Mouse (Mus musculus) forebrain, postnatal 0 days (tissue): Measurements from ENCODE around the gene Mvd. TPM values are rescaled to one million over a fixed set of nuclear protein-coding genes. Genes with fewer than 3 reads are reported as not detected.

ENCODE experiments used
- ATAC-seq: fragments of 200-750 bp; cut with Nextera tagmentation; 2 replicates; pipeline ENCODE4 v1.8.0; 2017; ENCODE audit warnings: mild to moderate bottlenecking, moderate library complexity
- DNase-seq: peaks from one replicate; pipeline ENCODE4 v3.0.0-alpha.2; 2015
- H3K27ac ChIP-seq: fragments of 300-500 bp; sonication (generic); 2 replicates; pipeline ENCODE4 v1.5.1; 2014; ENCODE audit warnings: low read depth, mild to moderate bottlenecking, antibody characterized with exemption, low read length, moderate library complexity, mixed read lengths
- H3K27me3 ChIP-seq: fragments of 300-500 bp; sonication (generic); 2 replicates; pipeline ENCODE4 v1.6.1; 2014; ENCODE audit warnings: mild to moderate bottlenecking, low read length, mixed read lengths; ENCODE audit not compliant: insufficient read depth
- H3K36me3 ChIP-seq: fragments of 300-500 bp; sonication (generic); 2 replicates; pipeline ENCODE4 v1.6.1; 2014; ENCODE audit warnings: mild to moderate bottlenecking, moderate library complexity; ENCODE audit not compliant: insufficient read depth
- H3K4me1 ChIP-seq: fragments of 300-500 bp; sonication (generic); 2 replicates; pipeline ENCODE4 v1.6.1; 2014; ENCODE audit warnings: antibody characterized with exemption; ENCODE audit not compliant: insufficient read depth
- H3K4me2 ChIP-seq: fragments of 300-500 bp; sonication (generic); 2 replicates; pipeline ENCODE4 v1.6.1; 2014; ENCODE audit warnings: low read depth, mild to moderate bottlenecking, moderate library complexity
- H3K4me3 ChIP-seq: fragments of 300-500 bp; sonication (generic); 2 replicates; pipeline ENCODE4 v1.5.1; 2014; ENCODE audit warnings: low read depth, low read length, mixed read lengths
- H3K9ac ChIP-seq: fragments of 300-500 bp; sonication (generic); 2 replicates; pipeline ENCODE4 v1.6.1; 2014; ENCODE audit warnings: mild to moderate bottlenecking
- H3K9me3 ChIP-seq: fragments of 300-500 bp; sonication (generic); 2 replicates; pipeline ENCODE4 v1.6.1; 2016; ENCODE audit warnings: low read length
- CTCF ChIP-seq: sonication (generic); IDR thresholded peaks from 2 replicates; pipeline ENCODE4 v1.5.1; 2016; ENCODE audit warnings: antibody characterized with exemption, control low read depth, low read depth
- WGBS: fragments of 180-500 bp; shearing (Covaris S2); extraction: QIAGEN DNeasy Blood & Tissue Kit; methylation state at CpG from one replicate; pipeline ENCODE4 v1.1.7; 2014; 5-methylcytosine and 5-hydroxymethylcytosine counted together
- polyA plus RNA-seq: library from polyadenylated mRNA; unstranded; fragments of >200 nt; fragmentation: Nextera tagmentation; extraction: Ambion mirVana; gene quantifications from 2 replicates; pipeline ENCODE4 v1.2.1, GENCODE M21; 2015
- total RNA-seq: library from RNA; depleted of rRNA; stranded (reverse); fragments of >200 nt; gene quantifications from 2 replicates; pipeline ENCODE4 v1.2.3, GENCODE M21; 2014

Gene Mvd
- total and polyA plus RNA-seq, 2 experiments from 2014 or later = 53.4 to 73.9 TPM

DNA sequence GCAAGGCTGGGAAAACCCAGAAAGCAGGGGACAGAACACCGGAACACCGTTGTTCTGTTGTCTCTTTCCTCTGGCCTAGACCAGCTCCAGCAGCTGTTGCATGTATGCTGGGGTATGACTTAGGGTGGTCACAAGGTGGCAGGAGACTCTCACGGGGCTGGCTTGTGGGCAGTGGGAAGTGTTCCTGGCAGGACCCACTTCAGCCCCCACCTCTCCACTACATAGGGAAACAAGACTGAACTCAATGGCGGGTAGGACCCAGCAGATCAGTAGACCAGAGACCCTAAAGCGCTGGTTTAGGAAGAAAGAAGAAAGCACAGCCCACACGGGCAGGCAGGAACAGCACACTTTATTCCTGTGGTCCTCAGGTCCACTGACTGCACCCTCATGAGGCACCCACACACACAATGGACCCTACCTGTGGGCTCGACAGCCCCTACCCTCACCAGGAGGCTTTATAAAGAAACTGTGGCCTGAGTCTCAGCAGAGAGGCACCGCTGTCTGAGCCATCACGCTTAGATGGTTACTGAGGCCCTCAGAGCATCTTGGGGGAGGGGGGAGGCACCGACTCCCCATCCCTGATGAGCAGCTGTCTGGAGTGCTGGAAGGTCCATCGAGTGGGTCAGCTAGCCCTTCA is 9.8 kb downstream of the Mvd start:
- H3K4me3 ChIP-seq = no peak overlapping the region
- H3K9me3 ChIP-seq = no peaks in the 10 kb centered on the region
- no peak overlapping the region for H3K4me2 ChIP-seq
- peaks cover 38% of the 10 kb centered on the region for H3K36me3 ChIP-seq
- peak; percentile 18; the same call in 1 of the 2 replicates for TF ChIP-seq CTCF
- WGBS = 65% methylated on average over 11 of the region's 11 CpGs
- no peaks in the 10 kb centered on the region for H3K27me3 ChIP-seq
- H3K9ac ChIP-seq = no peak overlapping the region
- H3K27ac ChIP-seq = no peak overlapping the region
- ATAC-seq (peak; percentile 30; the same call in 1 of the 2 replicates), DNase-seq (no peak)
- 0 out of 2 replicates have a peak, but pooled peaks cover 4% of the 10 kb centered on the region for H3K4me1 ChIP-seq

GRCm38 (mm10) chr8:122432443-122433268 is 10.6 kb downstream of the Mvd start, which contains the start of gene Cyba:
Cyba (minus strand) TSS chr8:122432930.
- peak within 1 kb of the TSS; percentile 33; the same call in 1 of the 2 replicates for H3K9ac ChIP-seq
- ATAC-seq (peak; percentile 72), DNase-seq (peak; percentile 17)
- WGBS = 7% methylated on average over 45 of the region's 45 CpGs
- peak within 1 kb of the TSS; percentile 21 for H3K4me3 ChIP-seq
- no peak for TF ChIP-seq CTCF
- peaks cover 30% of the 10 kb centered on the region for H3K36me3 ChIP-seq
- peak within 1 kb of the TSS; percentile 47 for H3K4me2 ChIP-seq
- H3K4me1 ChIP-seq = 0 out of 2 replicates have a peak, but pooled peaks cover 4% of the 10 kb centered on the region
- H3K9me3 ChIP-seq = no peaks in the 10 kb centered on the region
- no peaks in the 10 kb centered on the region for H3K27me3 ChIP-seq
- no peak within 1 kb of the TSS for H3K27ac ChIP-seq

DNA sequence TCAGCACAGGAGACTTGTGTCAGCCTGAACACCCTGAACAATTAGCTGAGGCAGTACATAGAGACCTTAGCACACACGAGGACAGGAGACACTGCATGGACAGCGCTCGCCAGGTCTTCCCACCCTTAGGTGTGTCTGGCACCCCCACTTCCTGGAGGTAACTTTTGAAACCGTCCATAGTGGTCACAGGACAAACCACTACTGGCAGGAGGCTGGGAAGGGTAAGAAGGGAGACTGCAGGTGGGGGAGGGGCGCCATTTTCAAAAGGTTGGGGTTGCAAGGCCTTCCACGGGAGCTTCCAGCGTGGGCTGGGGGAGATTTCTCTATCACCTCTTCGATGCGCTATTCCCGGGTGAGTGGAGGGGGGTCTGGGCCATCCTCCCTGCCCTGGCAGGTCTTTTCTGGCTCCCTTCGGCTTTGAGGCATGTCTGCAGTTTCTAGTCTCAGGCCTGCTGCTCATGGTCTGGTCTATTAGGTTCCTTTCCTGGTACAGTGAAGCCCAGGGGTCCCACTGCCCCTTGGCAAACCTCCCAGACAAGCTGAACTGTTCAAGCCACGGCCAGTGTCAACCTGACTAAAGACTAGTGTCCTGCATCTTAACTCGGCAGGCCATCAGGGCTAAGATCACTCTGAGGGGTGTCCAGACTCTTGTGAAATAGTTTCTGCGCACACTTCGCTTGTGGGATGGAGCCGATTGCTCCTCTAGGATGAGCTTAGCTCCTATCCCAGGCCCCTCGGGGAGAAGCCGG is 11.4 kb downstream of the Mvd start:
- H3K9ac ChIP-seq = 0 out of 2 replicates have a peak overlapping the region, but pooled peaks have one; percentile 33
- H3K27ac ChIP-seq = no peak overlapping the region
- no peak for TF ChIP-seq CTCF
- H3K27me3 ChIP-seq = no peaks in the 10 kb centered on the region
- peak overlapping the region; percentile 47 for H3K4me2 ChIP-seq
- DNase-seq = peak; percentile 8
- 39% methylated on average over 18 of the region's 18 CpGs for WGBS
- H3K4me3 ChIP-seq = peak overlapping the region; percentile 21; the same call in 1 of the 2 replicates
- no peaks in the 10 kb centered on the region for H3K9me3 ChIP-seq
- ATAC-seq = 0 out of 2 replicates have a peak, but pooled peaks have one; percentile 3
- H3K4me1 ChIP-seq = 0 out of 2 replicates have a peak, but pooled peaks cover 4% of the 10 kb centered on the region
- H3K36me3 ChIP-seq = peaks cover 24% of the 10 kb centered on the region

DNA sequence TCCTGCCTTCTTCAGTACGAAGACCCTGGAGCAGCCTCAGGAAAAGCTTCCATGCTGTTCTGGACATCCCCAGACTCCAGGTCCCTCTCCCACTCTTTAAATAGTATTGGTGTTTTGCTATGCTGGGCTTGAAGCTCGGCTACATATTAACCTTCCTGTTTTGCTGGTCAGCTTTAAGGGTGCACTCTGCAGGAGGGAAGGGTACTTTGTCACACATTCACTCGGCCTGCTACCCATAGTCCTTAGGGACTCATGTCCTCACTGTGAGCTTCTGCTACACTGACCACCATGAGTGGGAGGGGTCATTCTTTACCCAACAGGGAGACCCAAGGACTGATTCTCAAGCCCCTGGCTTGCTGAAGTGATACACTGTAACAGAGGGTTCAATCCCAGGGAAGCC is 12.6 kb downstream of the Mvd start:
- Histone ChIP-seq H3K27ac (no peak overlapping the region), H3K4me1 (0 out of 2 replicates have a peak, but pooled peaks cover 4% of the 10 kb centered on the region), H3K4me2 (no peak overlapping the region), H3K9me3 (no peaks in the 10 kb centered on the region), H3K4me3 (no peak overlapping the region), H3K27me3 (no peaks in the 10 kb centered on the region), H3K9ac (no peak overlapping the region), H3K36me3 (peaks cover 13% of the 10 kb centered on the region)
- DNase-seq (no peak), ATAC-seq (no peak)
- WGBS = 84% methylated on average over 3 of the region's 3 CpGs
- no peak for TF ChIP-seq CTCF

- peaks cover 12% of the 10 kb centered on the region for H3K36me3 ChIP-seq
- H3K4me2 ChIP-seq = no peak overlapping the region
- 86% methylated on average over 10 of the region's 10 CpGs for WGBS
- no peak overlapping the region for H3K27ac ChIP-seq
- no peak overlapping the region for H3K4me3 ChIP-seq
- TF ChIP-seq CTCF = no peak
- no peak for DNase-seq
- H3K9me3 ChIP-seq = no peaks in the 10 kb centered on the region
- ATAC-seq = no peak
- H3K27me3 ChIP-seq = no peaks in the 10 kb centered on the region
- H3K4me1 ChIP-seq = 0 out of 2 replicates have a peak, but pooled peaks cover 4% of the 10 kb centered on the region
- H3K9ac ChIP-seq = no peak overlapping the region
Measured at GRCm38 (mm10) chr8:122430058-122430636, 13.1 kb downstream of the Mvd start.

GRCm38 (mm10) chr8:122428163-122428562 is 15.1 kb downstream of the Mvd start:
- 87% methylated on average over 9 of the region's 9 CpGs for WGBS
- Histone ChIP-seq H3K27ac (no peak overlapping the region), H3K36me3 (no peaks in the 10 kb centered on the region), H3K4me1 (0 out of 2 replicates have a peak, but pooled peaks cover 4% of the 10 kb centered on the region), H3K27me3 (no peaks in the 10 kb centered on the region), H3K4me3 (no peak overlapping the region), H3K9ac (no peak overlapping the region), H3K4me2 (no peak overlapping the region), H3K9me3 (no peaks in the 10 kb centered on the region)
- no peak for DNase-seq
- no peak for ATAC-seq
- TF ChIP-seq CTCF = no peak
